Mouse (Mus musculus) adrenal gland, adult 2 months (tissue): ENCODE measurements around the gene Efna3. TPM values are rescaled to one million over a fixed set of nuclear protein-coding genes. Genes with fewer than 3 reads are reported as not detected.
A peak's percentile ranks its signal among the peaks of the same experiment; 100 is the strongest.

Source experiments
- DNase-seq: peaks from one replicate; pipeline ENCODE4 v3.0.0; 2021
- long read RNA-seq: library from polyadenylated mRNA; stranded (forward); transcript quantifications from one replicate; pipeline ENCODE4 v2.0.0, GENCODE M21; 2021
- polyA plus RNA-seq: library from polyadenylated mRNA; depleted of rRNA; stranded (reverse); fragments of >200 nt; gene quantifications from 2 replicates; pipeline ENCODE4 v1.2.3, GENCODE M21; 2012; rRNA removed
- total RNA-seq, 2 experiments: library from RNA; stranded (reverse); gene quantifications; 2 replicates each; pipeline ENCODE4 v1.2.3; 2021

Gene Efna3
- total RNA-seq: under 1 TPM; 0.26 to 0.55 TPM
- polyA plus RNA-seq: 0.21 and 1.0 TPM in 2 replicates
- long read RNA-seq, partial matches to known transcripts: 0 of 3 reads
- long read RNA-seq, other reads (novel, unspliced or antisense): 1 of 3 reads

GRCm38 (mm10) chr3:89322514-89323165 is at the start of gene Efna3:
TSS of gene Efna3 (minus strand) at chr3:89322965.
- DNase-seq: peak; percentile 87

- DNase-seq: no peak
Observed at GRCm38 (mm10) chr3:89367338-89367737, 44.6 kb upstream of the Efna3 start.

GRCm38 (mm10) chr3:89365486-89366414 is 43.0 kb upstream of the Efna3 start:
- DNase-seq: no peak

- DNase-seq: no peak
Observed at GRCm38 (mm10) chr3:89365153-89365485, 42.4 kb upstream of the Efna3 start, which contains the start of gene Dcst1. TSS of gene Dcst1 (minus strand) at chr3:89365253.

- DNase-seq: no peak
Observed at GRCm38 (mm10) chr3:89364631-89365030, 41.9 kb upstream of the Efna3 start.

- no peak for DNase-seq
Observed at GRCm38 (mm10) chr3:89361675-89362074, 38.9 kb upstream of the Efna3 start, which contains the start of gene Dcst2. TSS of gene Dcst2 (plus strand) at chr3:89361975.

GRCm38 (mm10) chr3:89360237-89360636 is 37.5 kb upstream of the Efna3 start:
- no peak for DNase-seq

- DNase-seq: no peak
Observed at GRCm38 (mm10) chr3:89359630-89360029, 36.9 kb upstream of the Efna3 start.

- no peak for DNase-seq
Observed at GRCm38 (mm10) chr3:89356029-89356428, 33.3 kb upstream of the Efna3 start.

GRCm38 (mm10) chr3:89355512-89355902 is 32.7 kb upstream of the Efna3 start:
- DNase-seq: no peak

- DNase-seq: peak; percentile 89
Observed at GRCm38 (mm10) chr3:89354816-89355511, 32.2 kb upstream of the Efna3 start.

GRCm38 (mm10) chr3:89351271-89351670 is 28.5 kb upstream of the Efna3 start:
- DNase-seq: no peak

GRCm38 (mm10) chr3:89349869-89350501 is 27.2 kb upstream of the Efna3 start, which contains the start of gene Adam15:
TSS of gene Adam15 (minus strand) at chr3:89349996.
- DNase-seq: peak; percentile 97

GRCm38 (mm10) chr3:89348911-89349868 is 26.4 kb upstream of the Efna3 start:
- DNase-seq: peak; percentile 78

- peak; percentile 26 for DNase-seq
Observed at GRCm38 (mm10) chr3:89347916-89348315, 25.2 kb upstream of the Efna3 start.

- DNase-seq: no peak
Observed at GRCm38 (mm10) chr3:89346815-89347540, 24.2 kb upstream of the Efna3 start.

GRCm38 (mm10) chr3:89343279-89343678 is 20.5 kb upstream of the Efna3 start:
- no peak for DNase-seq

GRCm38 (mm10) chr3:89341794-89342193 is 19.0 kb upstream of the Efna3 start:
- DNase-seq: no peak

GRCm38 (mm10) chr3:89340465-89340864 is 17.7 kb upstream of the Efna3 start:
- DNase-seq: peak; percentile 73

- peak; percentile 57 for DNase-seq
Observed at GRCm38 (mm10) chr3:89339416-89339815, 16.7 kb upstream of the Efna3 start.
